In genomic region chr13:99151121-99151520, GRCm38 (mm10) we compare ENCODE assay signal across 12 mouse cellular contexts. TPM values are rescaled to one million over a fixed set of nuclear protein-coding genes. Genes with fewer than 3 reads are reported as not detected.
DNase-seq lines count a peak whose midpoint lies in the region; ATAC-seq and TF ChIP-seq lines count a peak whose summit lies in the region.
"Had no signal": no experiment of that assay in that cellular context is flagged by ENCODE, and none has a peak within 500 bp of the region (broad histone marks: within the 10 kb centered on the region; RNA-seq: fewer than 3 reads in every experiment).

No protein-coding gene starts in this region.

- no peak for TF ChIP-seq CTCF in hindbrain, postnatal 0 days (IDR thresholded peaks at IDR 0.05; ENCODE audit: low read depth)

- H3K4me1 ChIP-seq in hindbrain, embryonic 10.5 days (replicated peaks): peaks cover 46% of the 10 kb centered on the region
- peaks cover 24% of the 10 kb centered on the region for H3K4me1 ChIP-seq in hindbrain, embryonic 13.5 days (replicated peaks)
- H3K4me1 ChIP-seq in lung, embryonic 16.5 days (replicated peaks; ENCODE audit: control insufficient read depth, insufficient read depth, low read length): peaks cover 2% of the 10 kb centered on the region; the same call in 1 of the 2 replicates
- H3K4me1 ChIP-seq in hindbrain, postnatal 0 days (ENCODE audit: insufficient read depth, low read length): peaks cover 7% of the 10 kb centered on the region; the same call in 1 of the 2 replicates

- H3K4me2 ChIP-seq in hindbrain, embryonic 13.5 days: no peak overlapping the region
- H3K4me2 ChIP-seq in lung, embryonic 16.5 days (ENCODE audit: low read depth, low read length): no peak overlapping the region
- H3K4me2 ChIP-seq in hindbrain, postnatal 0 days (ENCODE audit: low read depth, low read length): no peak overlapping the region
- H3K4me2 ChIP-seq: embryonic facial prominence, embryonic 12.5 days; midbrain, embryonic 13.5 days had no signal

- WGBS in hindbrain, embryonic 10.5 days: 44% methylated on average over 8 of the region's 8 CpGs
- WGBS in hindbrain, embryonic 13.5 days: 35% methylated on average over 8 of the region's 8 CpGs
- 36% methylated on average over 8 of the region's 8 CpGs for WGBS in lung, embryonic 16.5 days
- 41% methylated on average over 8 of the region's 8 CpGs for WGBS in hindbrain, postnatal 0 days

- H3K27ac ChIP-seq in hindbrain, embryonic 10.5 days: peak overlapping the region; percentile 87; the same call in 1 of the 2 replicates
- H3K27ac ChIP-seq in hindbrain, embryonic 13.5 days: no peak overlapping the region
- no peak overlapping the region for H3K27ac ChIP-seq in lung, embryonic 16.5 days (ENCODE audit: low read length)
- H3K27ac ChIP-seq in hindbrain, postnatal 0 days: no peak overlapping the region
- H3K27ac ChIP-seq: embryonic facial prominence, embryonic 12.5 days; midbrain, embryonic 13.5 days had no signal

- no peak overlapping the region for H3K9ac ChIP-seq in hindbrain, embryonic 13.5 days
- H3K9ac ChIP-seq in lung, embryonic 16.5 days (ENCODE audit: low read length): no peak overlapping the region
- H3K9ac ChIP-seq in hindbrain, postnatal 0 days (replicated peaks; ENCODE audit: low read length): no peak overlapping the region
- H3K9ac ChIP-seq: embryonic facial prominence, embryonic 12.5 days; midbrain, embryonic 13.5 days had no signal

- H3K4me3 ChIP-seq in hindbrain, embryonic 10.5 days: no peak overlapping the region
- H3K4me3 ChIP-seq in hindbrain, embryonic 13.5 days: no peak overlapping the region
- no peak overlapping the region for H3K4me3 ChIP-seq in lung, embryonic 16.5 days (ENCODE audit: low read length)
- no peak overlapping the region for H3K4me3 ChIP-seq in hindbrain, postnatal 0 days (ENCODE audit: low read length)
- H3K4me3 ChIP-seq: embryonic facial prominence, embryonic 12.5 days; midbrain, embryonic 13.5 days had no signal

- peaks cover 17% of the 10 kb centered on the region; the same call in 1 of the 2 replicates for H3K27me3 ChIP-seq in hindbrain, embryonic 10.5 days (ENCODE audit: insufficient read depth, poor library complexity, severe bottlenecking)
- H3K27me3 ChIP-seq in hindbrain, embryonic 13.5 days: no peaks in the 10 kb centered on the region
- no peaks in the 10 kb centered on the region; the same call in 1 of the 2 replicates for H3K27me3 ChIP-seq in lung, embryonic 16.5 days (ENCODE audit: control insufficient read depth, insufficient read depth, low read depth, low read length)
- H3K27me3 ChIP-seq in hindbrain, postnatal 0 days (ENCODE audit: insufficient read depth, low read length): no peaks in the 10 kb centered on the region
- H3K27me3 ChIP-seq: embryonic facial prominence, embryonic 12.5 days; midbrain, embryonic 13.5 days had no signal

- no peaks in the 10 kb centered on the region; the same call in 1 of the 2 replicates for H3K9me3 ChIP-seq in hindbrain, embryonic 10.5 days
- H3K9me3 ChIP-seq in hindbrain, embryonic 13.5 days: no peaks in the 10 kb centered on the region; the same call in 1 of the 2 replicates
- H3K9me3 ChIP-seq in lung, embryonic 16.5 days (ENCODE audit: control insufficient read depth, low read length): no peaks in the 10 kb centered on the region
- no peaks in the 10 kb centered on the region for H3K9me3 ChIP-seq in hindbrain, postnatal 0 days (ENCODE audit: low read length)
- H3K9me3 ChIP-seq: embryonic facial prominence, embryonic 12.5 days; midbrain, embryonic 13.5 days had no signal

- no peak for ATAC-seq in hindbrain, embryonic 13.5 days (ENCODE audit: low FRiP score)
- ATAC-seq in lung, embryonic 16.5 days (ENCODE audit: low read depth): peak; percentile 65
- ATAC-seq in hindbrain, postnatal 0 days: 0 out of 2 replicates have a peak, but pooled peaks have one; percentile 36

- DNase-seq in hindbrain, embryonic 10.5 days (ENCODE audit: low spot score): no peak
- DNase-seq in lung, postnatal 25 days (ENCODE audit: low spot score): no peak
- DNase-seq in brain, adult 2 months (ENCODE audit: low read depth, low spot score): peak; percentile 59
- DNase-seq in hindbrain, postnatal 0 days (ENCODE audit: low spot score): no peak
- DNase-seq in MN1 (ENCODE audit: low spot score): no peak
- no peak for DNase-seq in gastrocnemius, adult 8-10 months (ENCODE audit: low spot score in 2 of 2)
- DNase-seq: cerebellum, adult 2 months; thymus, postnatal 36 days had no signal

- H3K36me3 ChIP-seq in hindbrain, embryonic 10.5 days: no peaks in the 10 kb centered on the region
- H3K36me3 ChIP-seq in hindbrain, embryonic 13.5 days: no peaks in the 10 kb centered on the region
- H3K36me3 ChIP-seq in lung, embryonic 16.5 days (ENCODE audit: control insufficient read depth, insufficient read depth, low read length): no peaks in the 10 kb centered on the region
- H3K36me3 ChIP-seq in hindbrain, postnatal 0 days (ENCODE audit: insufficient read depth, low read length): no peaks in the 10 kb centered on the region
- H3K36me3 ChIP-seq: embryonic facial prominence, embryonic 12.5 days; midbrain, embryonic 13.5 days had no signal

RNA-seq across cellular contexts. Expression of gene Zfp366, which starts 33.5 kb away (rescaled TPM):
- 0.43 and 0.45 TPM in 2 replicates for polyA plus RNA-seq in hindbrain, embryonic 10.5 days (2016; fragmentation: Nextera tagmentation; extraction: Ambion mirVana)
- 0.64 and 0.72 TPM in 2 replicates for polyA plus RNA-seq in hindbrain, embryonic 13.5 days (2015; fragmentation: Nextera tagmentation; extraction: Ambion mirVana)
- polyA plus RNA-seq in lung, embryonic 16.5 days (2015; fragmentation: Nextera tagmentation; extraction: Ambion mirVana): 1.1 TPM in 2 replicates
- 1.6 and 2.2 TPM in 2 replicates for total RNA-seq in hindbrain, postnatal 0 days (2014; rRNA removed)
- 0.30 and 0.34 TPM in 2 replicates for polyA plus RNA-seq in hindbrain, postnatal 0 days (2015; fragmentation: Nextera tagmentation; extraction: Ambion mirVana)
- total RNA-seq in gastrocnemius, adult 8-10 months (2022): 1 to 10 TPM; 2.2 to 3.6 (median 2.8) TPM
